Mouse (Mus musculus) liver, embryonic 14.5 days (tissue): ENCODE data around the gene Gm44511. TPM values are rescaled to one million over a fixed set of nuclear protein-coding genes. Genes with fewer than 3 reads are reported as not detected.

Experiments used
- ATAC-seq: fragments of 200-750 bp; cut with Nextera tagmentation; 2 replicates; pipeline ENCODE4 v1.8.0; 2017; ENCODE audit warnings: moderate number of reproducible peaks, mild to moderate bottlenecking, moderate library complexity; ENCODE audit not compliant: insufficient read depth
- DNase-seq, 3 experiments: peaks; one replicate each; pipeline ENCODE4 v3.0.0-alpha.2; 2012 to 2013; ENCODE audit warnings: low read depth in 3 of 3, low spot score in 3 of 3
- H3K27ac ChIP-seq: fragments of 300-500 bp; sonication (generic); 2 replicates; pipeline ENCODE4 v1.5.1; 2014; ENCODE audit warnings: moderate library complexity, mild to moderate bottlenecking, control low read depth, inconsistent platforms
- H3K27me3 ChIP-seq: fragments of 300-500 bp; sonication (generic); 2 replicates; pipeline ENCODE4 v1.6.1; 2014; ENCODE audit warnings: mild to moderate bottlenecking, low read length, moderate library complexity; ENCODE audit not compliant: control insufficient read depth, insufficient read depth
- H3K36me3 ChIP-seq: fragments of 300-500 bp; sonication (generic); replicated peaks from 2 replicates; pipeline ENCODE4 v1.6.1; 2014; ENCODE audit warnings: low read depth; ENCODE audit not compliant: control insufficient read depth, insufficient read depth
- H3K4me1 ChIP-seq, 2 experiments: fragments of 200-500 bp in 1 of 2; fragments of 300-500 bp in 1 of 2; sonication (generic) in 1 of 2; replicated peaks; 2 replicates each; pipeline ENCODE4 v1.6.1; 2012 to 2014; ENCODE audit warnings: antibody characterized with exemption in 1 of 2, inconsistent platforms in 1 of 2, low read length in 1 of 2; ENCODE audit not compliant: control insufficient read depth in 2 of 2, insufficient read depth in 2 of 2
- H3K4me2 ChIP-seq: fragments of 300-500 bp; sonication (generic); 2 replicates; pipeline ENCODE4 v1.6.1; 2014; ENCODE audit warnings: low read depth, mild to moderate bottlenecking, control low read depth, moderate library complexity
- H3K4me3 ChIP-seq, 2 experiments: fragments of 200-500 bp in 1 of 2; fragments of 300-500 bp in 1 of 2; sonication (generic) in 1 of 2; 2 replicates each; pipeline ENCODE4 v1.5.1; 2012 to 2014; ENCODE audit warnings: low read depth in 2 of 2, low read length in 2 of 2, mild to moderate bottlenecking in 2 of 2, control low read depth in 1 of 2, inconsistent platforms in 1 of 2, moderate library complexity in 1 of 2; ENCODE audit not compliant: insufficient read depth in 1 of 2
- H3K9ac ChIP-seq: fragments of 300-500 bp; sonication (generic); replicated peaks from 2 replicates; pipeline ENCODE4 v1.6.1; 2014; ENCODE audit warnings: mild to moderate bottlenecking, control low read depth, moderate library complexity
- H3K9me3 ChIP-seq: fragments of 300-500 bp; sonication (generic); 2 replicates; pipeline ENCODE4 v1.6.1; 2016; ENCODE audit warnings: low read length, mixed read lengths; ENCODE audit not compliant: control insufficient read depth
- CTCF ChIP-seq: IDR thresholded peaks from 2 replicates; pipeline ENCODE4 v1.5.1; 2016; ENCODE audit warnings: antibody characterized with exemption, low read depth, control low read depth
- EP300 ChIP-seq: IDR thresholded peaks from 2 replicates; pipeline ENCODE4 v1.6.1; 2016; ENCODE audit warnings: antibody characterized with exemption, low read depth
- WGBS: fragments of 180-500 bp; shearing (Covaris S2); extraction: QIAGEN DNeasy Blood & Tissue Kit; methylation state at CpG from one replicate; pipeline ENCODE4 v1.1.7; 2014; ENCODE audit not compliant: insufficient replicate concordance; 5-methylcytosine and 5-hydroxymethylcytosine counted together
- polyA plus RNA-seq, 2 experiments: library from polyadenylated mRNA; depleted of rRNA in 1 of 2; stranded (reverse) in 1 of 2; unstranded in 1 of 2; fragments of >200 nt; fragmentation: Nextera tagmentation in 1 of 2; extraction: Ambion mirVana in 1 of 2; gene quantifications; 2 replicates each; pipeline versions ENCODE4 v1.2.1 to v1.2.3; 2012 to 2014

Gene Gm44511
- polyA plus RNA-seq, 2 experiments: not detected

GRCm38 (mm10) chr6:128850671-128851070 is 24.6 kb upstream of the Gm44511 start:
- TF ChIP-seq CTCF (no peak), EP300 (no peak)
- DNase-seq: no peak
- no peak overlapping the region for H3K4me3 ChIP-seq
- H3K4me2 ChIP-seq: no peak overlapping the region
- no peak overlapping the region for H3K9ac ChIP-seq
- no peaks in the 10 kb centered on the region for H3K36me3 ChIP-seq
- 37% methylated on average over 2 of the region's 2 CpGs for WGBS
- no peak overlapping the region for H3K27ac ChIP-seq
- no peak for ATAC-seq
- H3K27me3 ChIP-seq: no peaks in the 10 kb centered on the region
- peaks cover 0 to 9% of the 10 kb centered on the region in 2 experiments; a peak in 2 of 4 replicates for H3K4me1 ChIP-seq
- no peaks in the 10 kb centered on the region for H3K9me3 ChIP-seq

DNA sequence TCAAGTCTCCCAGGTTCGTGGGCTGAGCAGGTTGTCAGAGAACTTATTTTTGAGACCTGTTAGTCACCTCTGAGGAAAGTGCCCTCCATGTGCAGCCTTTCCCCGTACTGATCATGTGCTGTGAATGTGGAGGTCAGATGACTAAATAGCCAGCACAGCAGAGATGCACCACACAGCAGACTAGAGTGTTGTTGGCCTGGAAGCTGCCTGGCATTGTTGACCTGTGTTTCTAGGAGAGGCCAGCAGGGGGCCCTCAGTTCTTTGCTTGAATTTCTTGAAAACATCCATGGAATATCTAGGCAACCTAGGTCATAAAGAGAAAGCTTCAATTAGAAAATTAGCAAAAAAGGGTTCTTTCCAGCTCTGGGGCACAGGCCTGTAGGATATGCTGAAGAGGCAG is 23.8 kb upstream of the Gm44511 start:
- no peak overlapping the region for H3K4me2 ChIP-seq
- no peak overlapping the region for H3K4me3 ChIP-seq
- no peaks in the 10 kb centered on the region for H3K9me3 ChIP-seq
- WGBS: 38% methylated on average over 2 of the region's 2 CpGs
- H3K27ac ChIP-seq: no peak overlapping the region
- ATAC-seq: no peak
- H3K9ac ChIP-seq: no peak overlapping the region
- H3K4me1 ChIP-seq: peaks cover 0 to 12% of the 10 kb centered on the region in 2 experiments; a peak in 2 of 4 replicates
- no peaks in the 10 kb centered on the region for H3K36me3 ChIP-seq
- DNase-seq: no peak
- no peaks in the 10 kb centered on the region for H3K27me3 ChIP-seq
- TF ChIP-seq CTCF (peak; percentile 72), EP300 (no peak)

- DNase-seq (no peak), ATAC-seq (no peak)
- no peaks in the 10 kb centered on the region for H3K9me3 ChIP-seq
- peaks cover 3 to 19% of the 10 kb centered on the region in 2 experiments; a peak in 3 of 4 replicates for H3K4me1 ChIP-seq
- H3K9ac ChIP-seq: no peak overlapping the region
- no peak overlapping the region for H3K4me3 ChIP-seq
- no peak overlapping the region for H3K27ac ChIP-seq
- no peaks in the 10 kb centered on the region for H3K27me3 ChIP-seq
- no peak overlapping the region for H3K4me2 ChIP-seq
- H3K36me3 ChIP-seq: no peaks in the 10 kb centered on the region
- TF ChIP-seq CTCF: no peak
- TF ChIP-seq EP300: no peak
- WGBS: 80% methylated on average over 4 of the region's 4 CpGs
Measured at GRCm38 (mm10) chr6:128847401-128847800, 21.3 kb upstream of the Gm44511 start.

DNA sequence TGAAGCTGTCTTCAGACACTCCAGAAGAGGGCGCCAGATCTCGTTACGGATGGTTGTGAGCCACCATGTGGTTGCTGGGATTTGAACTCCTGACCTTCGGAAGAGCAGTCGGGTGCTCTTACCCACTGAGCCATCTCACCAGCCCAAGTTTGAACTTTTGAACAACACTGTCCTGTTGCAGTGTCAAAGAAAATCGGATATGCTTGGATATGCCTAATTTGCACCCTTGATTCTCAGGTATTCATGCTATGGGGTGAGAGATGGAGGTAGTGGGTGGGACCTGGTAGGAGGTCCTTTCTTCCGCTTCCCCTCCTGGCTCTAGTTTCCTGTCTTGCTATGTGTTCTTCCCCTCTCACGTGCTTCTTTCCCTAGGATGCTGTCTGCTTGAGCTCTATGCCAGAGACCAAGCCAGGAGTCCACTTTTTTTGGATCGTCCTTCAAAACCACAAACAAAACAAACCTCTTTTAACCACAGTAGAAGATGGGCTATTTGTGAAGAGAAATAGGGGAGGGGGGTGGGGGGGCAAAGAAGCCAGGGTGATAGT is 20.0 kb upstream of the Gm44511 start:
- Histone ChIP-seq H3K9me3 (no peaks in the 10 kb centered on the region), H3K36me3 (no peaks in the 10 kb centered on the region), H3K9ac (no peak overlapping the region), H3K4me2 (no peak overlapping the region), H3K4me3 (no peak overlapping the region), H3K27ac (no peak overlapping the region), H3K4me1 (peaks cover 3 to 21% of the 10 kb centered on the region in 2 experiments; a peak in 3 of 4 replicates), H3K27me3 (no peaks in the 10 kb centered on the region)
- ATAC-seq (peak; percentile 47), DNase-seq (no peak)
- no peak for TF ChIP-seq EP300
- WGBS: 38% methylated on average over 6 of the region's 9 CpGs

DNA sequence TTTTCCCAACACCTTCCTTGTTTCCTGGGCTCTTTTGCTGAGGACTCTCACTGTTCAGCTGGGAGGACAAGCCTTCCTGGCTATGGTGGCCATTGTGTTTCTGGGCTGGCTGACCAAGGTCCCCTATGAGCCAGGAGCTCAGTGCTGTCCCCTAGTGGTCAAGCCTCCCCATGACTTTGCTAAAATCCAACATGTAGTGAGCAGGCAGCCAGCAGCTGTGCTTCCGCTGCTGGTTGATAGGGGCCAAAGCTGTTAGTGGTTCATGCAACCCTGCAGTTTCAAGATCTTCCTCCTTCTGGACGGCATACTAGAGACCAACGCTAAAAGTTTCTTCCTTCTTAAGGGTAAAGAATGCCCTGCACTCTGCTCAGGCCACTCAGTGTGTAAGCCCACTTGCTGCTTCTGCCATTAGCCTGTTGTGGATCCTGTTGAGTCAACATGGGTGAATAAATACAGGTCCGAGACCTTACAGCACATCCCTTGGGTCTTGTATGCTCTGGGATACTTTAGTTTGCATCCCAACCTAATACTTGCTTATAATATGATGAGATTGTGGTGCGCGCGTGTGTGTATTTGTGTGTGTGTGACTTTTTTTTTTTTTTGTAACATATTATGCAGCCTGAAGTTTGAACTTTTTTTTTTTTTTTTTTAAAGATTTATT is 19.3 kb upstream of the Gm44511 start:
- Histone ChIP-seq H3K4me2 (peak overlapping the region; percentile 47), H3K27me3 (no peaks in the 10 kb centered on the region), H3K9ac (0 out of 2 replicates have a peak overlapping the region, but pooled peaks have one; percentile 13), H3K27ac (peak overlapping the region; percentile 63), H3K4me1 (peaks cover 3 to 21% of the 10 kb centered on the region in 2 experiments; a peak in 3 of 4 replicates), H3K9me3 (no peaks in the 10 kb centered on the region), H3K36me3 (no peaks in the 10 kb centered on the region), H3K4me3 (peak overlapping the region in 1 of 2 experiments; percentile 33; a peak in 1 of 4 replicates)
- no peak for TF ChIP-seq EP300
- TF ChIP-seq CTCF: peak; percentile 100
- 12% methylated on average over 7 of the region's 7 CpGs for WGBS
- DNase-seq (peak; percentile 71 to 80 (median 77)), ATAC-seq (peak; percentile 59)
